Mouse (Mus musculus) naive thymus-derived CD4-positive, alpha-beta T cell, adult 2 months (primary cell): Measurements from ENCODE around the gene Rab5c.

Experiments
- DNase-seq: peaks from one replicate; pipeline ENCODE4 v3.0.0-alpha.2; 2011; ENCODE audit warnings: low read depth

Rab5c gene

GRCm38 (mm10) chr11:100738066-100738604 is at the start of gene Rab5c:
Rab5c (minus strand) TSS chr11:100738215.
- DNase-seq = peak; percentile 98

GRCm38 (mm10) chr11:100785774-100786173 is 47.8 kb upstream of the Rab5c start:
- DNase-seq = no peak

GRCm38 (mm10) chr11:100784286-100784685 is 46.3 kb upstream of the Rab5c start:
- no peak for DNase-seq

DNA sequence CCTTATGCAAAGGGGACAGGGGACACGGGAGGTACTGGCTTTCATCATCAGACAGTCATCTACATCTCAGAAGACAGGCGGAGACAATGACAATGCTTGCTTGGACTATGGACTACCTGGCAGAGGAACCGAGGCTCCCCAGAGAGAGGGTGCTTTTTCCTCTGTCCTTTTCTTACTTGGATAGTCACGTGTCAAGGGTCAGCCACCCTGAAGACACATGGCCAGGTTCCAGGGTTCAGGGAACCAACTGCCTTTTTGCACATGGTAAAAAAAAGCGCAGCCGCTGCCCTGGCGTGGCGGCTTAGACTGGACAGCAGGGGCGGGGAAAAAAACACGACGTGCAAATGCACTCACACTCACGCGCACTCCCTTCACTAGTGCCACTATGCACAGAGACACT is 44.6 kb upstream of the Rab5c start:
- DNase-seq = no peak

- DNase-seq = no peak
Observed at GRCm38 (mm10) chr11:100781763-100782475, 43.9 kb upstream of the Rab5c start.

DNA sequence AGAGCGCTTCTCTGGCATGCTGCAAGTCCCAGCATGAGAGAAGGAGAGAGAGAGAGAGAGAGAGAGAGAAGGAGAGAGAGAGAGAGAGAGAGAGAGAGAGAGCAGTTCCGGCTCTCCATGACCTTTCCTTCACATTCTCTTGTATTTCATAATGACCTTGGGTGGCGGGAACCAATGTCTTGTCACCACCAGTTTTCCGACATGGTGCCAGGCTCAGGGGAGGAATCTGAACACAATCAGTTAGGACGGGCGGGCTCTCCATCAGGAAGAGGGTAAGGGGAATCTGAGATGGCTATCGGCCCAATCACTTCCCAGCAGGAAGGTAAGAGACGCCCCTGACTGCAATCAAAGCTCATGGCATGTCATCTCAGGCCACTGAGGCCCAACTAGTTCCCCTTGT is 42.2 kb upstream of the Rab5c start:
- DNase-seq = no peak

- DNase-seq = no peak
Observed at GRCm38 (mm10) chr11:100778069-100778468, 40.1 kb upstream of the Rab5c start.

DNA sequence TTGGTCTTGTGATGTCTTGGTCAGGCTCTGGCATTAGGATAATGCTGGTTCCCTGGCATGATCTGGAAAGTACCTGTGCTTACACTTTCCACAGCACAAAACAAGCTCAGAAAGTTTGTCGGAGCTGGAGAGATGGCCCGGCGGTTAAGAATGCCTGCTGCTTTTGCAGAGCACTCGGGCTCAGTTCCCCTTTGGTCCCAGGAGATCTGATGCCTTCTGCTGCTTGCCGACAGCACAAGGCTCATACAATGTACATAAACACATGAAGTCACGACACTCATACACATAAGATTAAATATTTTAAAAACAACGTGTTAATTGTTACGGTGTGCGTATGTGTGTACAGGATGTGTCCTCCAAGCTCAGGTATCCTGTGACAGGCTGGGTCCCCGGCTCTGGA is 37.9 kb upstream of the Rab5c start:
- no peak for DNase-seq

- no peak for DNase-seq
Observed at GRCm38 (mm10) chr11:100774261-100774660, 36.2 kb upstream of the Rab5c start.

GRCm38 (mm10) chr11:100770646-100771408 is 32.8 kb upstream of the Rab5c start, which contains the start of gene Ghdc:
Ghdc (minus strand) TSS chr11:100770957.
- DNase-seq = peak; percentile 85

DNA sequence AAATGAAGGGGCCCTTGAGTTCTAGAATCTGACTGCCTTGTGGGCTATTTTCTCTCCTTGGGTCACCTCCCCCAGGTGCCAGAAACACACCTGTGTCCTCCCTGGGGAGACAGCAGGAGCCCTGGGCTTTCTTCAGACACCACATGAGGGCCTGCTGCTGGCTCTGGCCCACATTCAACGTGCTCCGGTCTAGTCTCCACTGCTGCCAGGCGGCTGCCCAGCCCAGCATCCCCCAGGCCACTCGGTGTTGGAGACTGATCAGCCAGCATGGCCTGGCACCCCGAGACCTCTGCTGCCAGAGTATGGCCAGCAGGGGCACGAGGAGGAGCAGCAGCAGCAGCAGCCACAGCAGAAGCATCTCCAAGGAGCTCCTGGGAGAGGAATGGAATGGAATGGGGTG is 32.0 kb upstream of the Rab5c start:
- no peak for DNase-seq

DNA sequence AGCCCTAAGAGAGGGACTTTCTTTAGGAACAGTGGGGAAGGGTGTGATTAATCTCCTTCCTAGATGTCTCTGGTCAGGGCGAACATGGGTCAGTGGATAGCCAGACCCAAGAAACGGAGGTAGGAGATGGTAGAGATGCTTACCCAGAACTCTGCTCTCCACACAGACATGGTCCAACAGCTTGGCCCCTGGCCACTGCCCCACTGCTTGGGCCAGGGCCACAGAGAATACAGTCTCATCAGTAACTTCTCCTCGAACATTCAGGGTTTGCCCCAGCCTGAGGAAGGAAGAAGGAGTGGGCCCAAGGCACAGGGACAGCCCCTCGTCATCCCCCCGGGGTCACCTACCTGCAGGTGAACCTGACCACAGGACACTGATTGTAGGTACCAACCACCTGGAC is 29.9 kb upstream of the Rab5c start:
- DNase-seq = no peak

- DNase-seq = no peak
Observed at GRCm38 (mm10) chr11:100766726-100767125, 28.7 kb upstream of the Rab5c start.

GRCm38 (mm10) chr11:100762831-100763230 is 24.8 kb upstream of the Rab5c start, which contains the start of gene Hcrt:
Hcrt (minus strand) TSS chr11:100762931.
- DNase-seq = no peak

DNA sequence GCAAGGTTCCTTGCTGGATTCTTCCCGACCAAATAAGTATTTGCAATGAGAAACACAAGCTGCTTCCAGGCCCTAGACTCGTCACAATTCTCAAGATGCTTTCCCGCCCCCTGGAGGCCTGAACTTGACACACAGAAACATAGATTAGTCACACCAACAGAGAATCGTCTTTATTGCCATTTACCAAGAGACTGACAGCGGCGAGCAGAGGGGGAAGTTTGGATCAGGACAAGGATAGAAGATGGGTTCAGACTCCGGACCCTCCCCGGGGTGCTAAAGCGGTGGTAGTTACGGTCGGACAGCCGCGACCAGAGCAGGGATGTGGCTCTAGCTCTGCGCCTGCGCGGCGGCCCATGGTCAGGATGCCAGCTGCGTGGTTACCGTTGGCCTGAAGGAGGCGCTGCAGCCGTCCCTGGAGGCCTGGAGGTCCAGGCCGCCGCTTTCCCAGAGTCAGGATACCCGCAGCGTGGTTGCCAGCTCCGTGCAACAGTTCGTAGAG is 23.6 kb upstream of the Rab5c start:
- DNase-seq = peak; percentile 90

DNA sequence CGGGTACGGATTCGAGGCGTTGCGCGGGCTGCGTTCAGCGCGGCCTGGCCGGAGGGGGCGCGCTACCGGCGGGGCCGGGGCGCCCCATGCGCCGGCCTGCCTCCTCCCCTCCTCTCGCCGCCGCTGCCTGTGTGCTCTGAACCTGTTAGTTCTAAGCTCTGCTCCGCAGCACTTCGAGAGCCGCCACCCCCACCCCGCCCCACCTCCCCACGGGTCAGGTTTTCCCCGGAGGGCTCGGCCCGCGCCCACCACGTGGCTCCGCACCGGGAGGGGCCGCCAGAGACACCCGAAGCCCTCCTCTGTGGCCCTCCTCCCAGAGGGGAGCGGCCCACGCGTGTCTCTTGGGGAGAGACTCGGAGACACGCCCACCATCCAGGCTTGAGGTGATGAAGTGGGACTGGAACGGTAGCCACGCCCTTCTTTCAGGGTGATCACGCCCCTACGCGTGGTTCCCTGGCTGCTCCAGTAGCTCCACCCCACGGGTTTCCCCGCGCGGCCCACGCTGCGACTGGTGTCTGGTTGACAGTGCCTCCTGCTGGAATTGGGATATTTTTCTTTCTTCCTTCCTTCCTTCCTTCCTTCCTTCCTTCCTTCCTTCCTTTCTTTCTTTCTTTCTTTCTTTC is 21.7 kb upstream of the Rab5c start, which contains the start of gene Kcnh4:
TSS of gene Kcnh4 (minus strand) at position 332 of the 623 bp plus-strand sequence.
- peak; percentile 89 for DNase-seq

DNA sequence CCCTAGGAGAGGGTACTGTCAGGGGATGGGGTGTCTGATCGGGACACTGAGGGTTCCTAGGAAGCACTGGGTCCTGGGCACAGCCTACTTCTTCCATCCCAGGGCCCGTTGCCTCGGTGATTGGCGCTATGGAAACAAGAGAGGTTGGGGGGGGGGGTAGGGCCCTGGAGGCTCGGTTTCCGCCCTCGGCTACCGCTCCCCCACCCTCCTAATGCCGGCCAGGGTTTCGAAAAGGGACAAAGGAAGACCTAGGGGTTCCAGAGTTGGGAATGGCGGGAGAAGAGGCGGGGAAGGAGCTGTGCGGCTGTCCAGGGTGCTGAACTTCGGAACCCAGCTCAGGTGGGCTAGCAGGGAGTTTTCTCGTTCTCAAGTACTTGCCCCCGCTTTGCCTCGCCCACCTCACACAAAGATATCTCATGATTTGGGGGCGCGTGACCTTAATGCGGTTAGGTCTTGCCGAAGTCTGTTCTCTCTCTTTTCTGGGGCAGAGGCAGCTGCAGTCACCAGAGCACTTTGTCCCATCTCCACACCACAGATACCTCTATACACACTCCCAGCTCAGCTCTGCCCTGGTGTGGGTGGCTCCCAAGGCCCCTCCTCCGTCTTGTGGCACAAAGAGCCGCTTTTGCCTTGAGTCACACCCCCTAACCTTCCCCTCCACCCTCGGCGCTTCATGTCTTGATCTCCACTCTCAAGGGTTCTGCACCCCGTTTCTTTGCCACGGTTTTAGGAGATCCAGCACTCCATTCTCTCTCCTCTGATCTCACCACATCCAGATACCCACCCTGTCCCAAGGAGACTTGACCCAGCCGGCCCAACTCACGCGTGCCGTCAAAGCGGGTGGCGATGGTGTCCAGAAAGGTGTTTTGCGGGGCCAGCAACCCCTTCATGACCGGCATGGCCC is 20.9 kb upstream of the Rab5c start:
- peak; percentile 64 for DNase-seq

- no peak for DNase-seq
Observed at GRCm38 (mm10) chr11:100757566-100757965, 19.6 kb upstream of the Rab5c start.

GRCm38 (mm10) chr11:100756476-100756875 is 18.5 kb upstream of the Rab5c start:
- no peak for DNase-seq

DNA sequence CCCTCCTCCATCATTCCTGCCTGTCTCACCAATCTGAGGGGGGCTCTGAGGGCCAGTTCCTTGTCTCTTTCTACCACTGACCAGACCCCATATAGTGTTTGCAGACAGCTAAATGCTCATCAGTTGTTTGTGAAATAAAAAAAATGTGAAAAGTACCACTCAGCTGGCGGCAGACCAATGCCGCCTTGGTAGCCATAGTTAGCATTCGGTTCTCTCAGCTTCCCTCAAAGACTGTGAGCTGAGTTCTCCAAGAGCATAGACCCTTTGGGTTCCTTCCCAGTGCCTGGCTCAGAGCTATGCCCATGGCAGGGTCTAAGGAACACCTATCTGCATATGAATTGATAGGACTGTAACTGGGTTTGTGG is 16.7 kb upstream of the Rab5c start:
- DNase-seq = no peak

- no peak for DNase-seq
Observed at GRCm38 (mm10) chr11:100754021-100754692, 16.1 kb upstream of the Rab5c start.
